Mouse (Mus musculus) CH12F3 (cell line): ENCODE measurements around the gene Hsd17b12.

ENCODE experiments used
- in situ Hi-C: fragments of 300-500 bp; cut with MboI; formaldehyde crosslinking; loops from 2 replicates; pipeline ENCODE4 v1.14.3; 2020; ENCODE audit warnings: low sequenced_read_pairs

The Hsd17b12 gene

DNA sequence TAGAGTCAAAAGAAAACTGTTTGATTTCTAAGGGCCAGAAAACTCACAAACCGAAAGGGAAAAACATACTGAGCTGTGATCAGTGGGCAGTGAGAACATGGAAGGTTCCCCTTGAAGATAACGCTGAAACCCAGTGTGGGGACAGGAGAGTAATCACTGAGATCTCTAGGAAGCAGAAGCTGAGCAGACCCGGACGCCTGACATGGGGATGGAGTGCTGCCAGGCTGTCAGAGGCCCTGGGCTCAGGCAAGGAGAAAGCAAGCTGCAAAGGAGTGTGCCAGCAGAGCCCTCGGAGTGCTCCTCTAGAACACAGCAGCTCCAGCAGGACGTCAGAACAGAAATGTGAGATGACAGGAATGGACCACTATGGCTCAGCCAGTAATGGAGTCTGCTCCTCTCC is 133.1 kb downstream of the Hsd17b12 start:
- in situ Hi-C loops, result no loop called here

DNA sequence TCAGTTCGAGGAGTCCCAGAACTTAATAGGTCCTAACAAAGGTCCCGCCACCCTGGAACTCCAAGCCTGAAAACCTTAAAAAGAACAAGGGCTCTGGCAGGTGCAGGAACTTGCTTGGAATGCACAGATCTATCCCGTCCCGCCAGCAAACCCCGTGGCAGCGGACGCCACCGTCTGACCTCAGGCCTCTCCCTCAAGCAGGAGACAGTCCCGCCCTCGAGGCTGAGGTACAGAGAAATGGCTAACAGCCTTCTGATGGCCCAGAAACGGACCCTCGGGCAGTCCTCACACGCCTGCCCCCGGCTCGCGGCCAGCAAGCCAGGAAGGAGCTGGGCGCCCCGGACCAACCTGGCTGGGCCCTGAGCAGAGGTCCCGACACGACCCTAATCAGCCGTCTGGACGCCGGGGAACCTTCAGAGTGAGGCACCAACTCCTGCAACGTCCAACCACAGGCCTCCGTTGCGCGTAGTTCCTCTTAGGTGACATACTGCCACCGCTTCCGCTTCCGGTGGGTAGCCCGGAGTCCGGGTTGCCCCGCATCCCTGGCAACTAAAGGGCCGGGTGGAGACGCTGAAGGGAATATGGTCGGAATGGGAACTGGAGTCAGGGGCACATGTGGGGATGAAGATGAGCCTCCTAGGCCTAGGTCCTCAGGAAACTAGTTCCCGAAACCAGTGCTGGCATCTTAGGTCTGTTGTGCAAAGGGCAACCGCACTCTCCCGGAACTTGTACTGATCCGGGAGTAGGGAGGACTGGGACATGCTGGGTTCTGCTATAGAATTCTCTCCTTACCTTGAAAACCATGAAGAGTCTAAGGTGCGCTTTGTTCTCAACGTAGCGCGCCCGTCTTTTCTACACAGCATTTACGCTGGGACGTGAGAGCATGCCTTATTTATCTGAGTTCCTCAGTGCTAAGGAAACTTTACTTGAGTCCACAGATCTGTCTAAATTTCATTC is 147.2 kb downstream of the Hsd17b12 start, which contains the start of gene Alkbh3:
Alkbh3 (minus strand) TSS at position 473 of the 957 bp plus-strand sequence.
- in situ Hi-C loops, result no loop called here

DNA sequence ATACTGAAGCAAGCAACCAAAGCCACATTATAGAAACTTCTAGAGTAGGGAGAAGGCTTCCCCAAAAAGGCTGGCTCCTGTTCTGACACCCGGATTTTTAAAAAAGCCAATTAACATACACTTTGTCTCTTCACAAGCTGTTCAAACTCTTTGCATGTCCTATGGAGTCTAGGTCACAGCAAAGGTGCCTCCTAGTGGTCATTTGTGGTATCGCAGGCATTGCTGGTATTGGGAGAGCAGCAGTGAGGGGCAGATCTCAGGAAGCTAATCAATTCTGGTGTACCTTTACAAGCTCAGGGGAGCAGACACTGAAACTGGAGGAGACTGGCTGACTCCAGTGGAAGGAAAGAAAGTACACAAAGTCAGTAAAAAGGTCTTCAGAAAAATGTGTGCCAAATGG is 155.4 kb downstream of the Hsd17b12 start:
- in situ Hi-C loops, result loop anchor here (5.0 kb wide), 1 partner anchor 135 kb away; the partner anchor contains the start of gene Accsl

DNA sequence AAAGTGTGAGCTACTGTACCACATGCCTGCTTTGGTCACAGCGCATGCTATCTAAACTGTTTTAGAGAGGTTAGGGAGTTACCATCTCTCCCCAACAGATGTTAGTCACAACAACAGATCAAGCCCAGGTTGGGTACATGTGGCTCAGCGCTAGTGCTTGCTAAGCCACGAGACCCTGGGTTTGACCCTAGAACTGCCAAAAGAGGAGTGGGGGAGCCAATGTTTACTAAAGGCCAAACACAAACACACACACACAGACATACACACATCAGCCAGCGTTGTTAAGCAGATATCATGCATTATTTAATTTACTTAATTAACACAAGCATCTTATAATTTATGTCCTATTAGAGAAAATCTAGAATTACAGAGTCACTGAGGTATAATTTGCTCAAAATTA is 155.8 kb downstream of the Hsd17b12 start:
- in situ Hi-C loops, result loop anchor here (5.0 kb wide), 1 partner anchor 135 kb away; the partner anchor contains the start of gene Accsl

DNA sequence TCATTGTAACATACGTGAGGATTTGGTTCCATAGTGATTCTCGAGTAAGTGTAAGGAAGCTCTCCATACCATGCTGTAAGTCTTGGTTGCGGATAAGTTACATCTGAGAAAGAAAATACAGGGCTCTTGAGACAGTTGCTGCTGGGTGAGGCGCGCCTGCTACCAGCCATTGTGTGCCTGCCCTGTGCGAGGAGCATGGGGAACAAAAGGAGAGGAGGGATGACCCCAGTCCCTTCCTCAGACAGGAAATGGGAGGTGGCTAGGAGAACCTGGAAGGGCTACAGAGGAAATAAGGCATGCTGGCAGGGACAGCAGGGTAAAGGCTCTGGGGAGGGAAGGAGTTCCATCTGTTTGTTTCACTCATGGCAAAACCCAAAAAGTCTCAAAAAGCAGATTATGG is 156.4 kb downstream of the Hsd17b12 start:
- in situ Hi-C loops, result loop anchor here (5.0 kb wide), 1 partner anchor 134 kb away; the partner anchor contains the start of gene Accsl

DNA sequence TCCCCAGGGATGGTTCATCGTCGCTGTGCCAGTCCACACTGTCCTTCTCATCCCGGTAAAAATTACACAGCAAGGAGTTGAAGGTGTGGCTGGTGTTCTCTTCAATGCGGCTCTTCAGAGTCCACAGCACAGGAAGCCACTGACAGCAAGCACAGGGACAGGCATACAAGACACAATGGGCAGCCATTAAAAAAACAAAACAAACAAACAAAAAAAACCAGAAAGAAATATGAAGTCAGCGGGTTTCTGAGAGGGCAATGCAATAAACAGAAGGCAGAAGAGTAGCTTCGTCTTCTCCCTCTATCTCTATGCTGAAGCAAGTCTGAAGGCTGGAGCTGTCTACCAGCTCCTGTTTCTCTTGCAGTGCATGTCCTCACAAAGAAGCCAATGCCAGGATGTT is 161.5 kb downstream of the Hsd17b12 start, which contains the start of gene Gm27027:
Gm27027 (minus strand) TSS at position 101 of the 400 bp plus-strand sequence.
- in situ Hi-C loops, result no loop called here

DNA sequence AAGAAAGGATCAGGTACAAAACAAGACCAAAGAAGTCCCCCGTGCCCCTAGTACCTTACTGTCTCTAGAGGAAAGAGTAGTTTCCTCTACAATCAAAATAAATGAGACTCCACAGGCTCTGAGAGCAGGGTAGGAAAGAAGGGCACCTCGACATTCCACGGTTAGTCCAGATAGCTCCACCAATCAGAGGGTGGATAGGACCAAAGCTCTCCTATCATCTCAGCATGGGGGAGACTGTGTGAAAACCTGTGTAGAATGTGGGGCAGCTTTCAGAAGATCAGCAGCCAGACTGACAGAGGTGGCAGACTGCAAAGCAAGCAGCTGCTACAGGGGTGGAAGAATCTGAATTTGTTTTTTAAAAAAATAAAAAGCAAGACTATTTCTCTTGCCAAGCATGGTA is 165.0 kb downstream of the Hsd17b12 start:
- in situ Hi-C loops, result no loop called here

DNA sequence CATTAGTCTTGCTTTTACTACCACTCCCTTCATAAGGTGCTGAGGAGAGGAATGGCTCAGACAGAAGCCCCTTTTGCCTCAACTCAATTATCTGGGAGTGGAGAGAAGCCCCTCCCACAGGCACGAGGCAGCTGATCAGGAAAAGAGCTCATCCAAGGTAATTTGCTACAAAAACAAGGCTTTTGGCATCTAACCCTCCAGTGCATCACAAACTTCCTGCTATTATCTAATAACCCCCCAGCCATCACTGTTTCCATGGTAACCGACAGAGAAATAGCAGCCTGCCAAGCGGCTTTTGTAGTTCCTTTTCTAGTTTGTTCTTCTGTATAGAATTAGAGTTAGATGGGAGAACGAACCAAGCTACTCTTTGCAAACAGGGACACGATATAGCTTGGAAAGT is 165.5 kb downstream of the Hsd17b12 start:
- in situ Hi-C loops, result no loop called here

DNA sequence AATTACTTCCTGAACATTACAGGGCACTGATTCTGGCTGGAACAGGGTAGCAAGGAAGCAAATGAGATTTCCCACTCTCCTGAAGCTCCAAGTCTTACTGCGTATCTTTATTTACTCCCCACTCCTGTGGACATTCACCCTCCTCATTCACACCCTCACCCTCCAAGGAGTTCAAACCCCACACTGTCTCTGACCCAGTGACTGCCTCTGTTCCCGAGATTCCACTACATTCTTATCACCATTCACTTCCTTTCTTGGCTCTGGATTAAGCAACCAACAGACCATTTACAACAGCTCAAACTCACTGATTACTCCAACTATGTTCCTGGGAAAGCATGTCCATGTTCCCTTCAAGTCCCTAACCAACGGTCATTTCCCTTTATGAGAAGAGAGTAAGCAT is 166.4 kb downstream of the Hsd17b12 start:
- in situ Hi-C loops, result no loop called here

DNA sequence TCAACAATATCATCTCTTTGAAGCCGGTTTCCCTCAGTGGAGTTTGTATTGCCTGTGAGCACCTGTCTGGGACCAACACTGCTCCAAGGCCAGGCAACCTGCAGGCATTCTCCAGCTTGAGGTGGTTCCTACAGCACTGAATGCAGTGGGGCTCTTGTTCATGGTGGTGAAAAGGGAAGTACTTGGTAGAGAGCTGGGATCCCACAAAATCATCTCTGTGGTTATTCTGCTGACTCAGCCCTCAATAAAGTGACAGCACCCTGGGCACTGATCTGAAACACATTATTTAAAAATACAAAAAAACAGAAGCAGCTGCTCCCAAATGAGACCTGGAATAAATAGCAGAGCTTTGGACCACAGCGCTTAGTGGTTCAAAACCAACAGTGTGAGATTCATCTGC is 169.3 kb downstream of the Hsd17b12 start:
- in situ Hi-C loops, result no loop called here
